Mouse (Mus musculus) liver, postnatal 0 days (tissue): Measurements from ENCODE around the gene Stac2.

Experiments
- CTCF ChIP-seq: sonication (generic); IDR thresholded peaks from 2 replicates; pipeline ENCODE4 v1.5.1; 2016; ENCODE audit warnings: antibody characterized with exemption, low read depth
- EP300 ChIP-seq: IDR thresholded peaks from 2 replicates; pipeline ENCODE4 v1.6.1; 2016; ENCODE audit warnings: antibody characterized with exemption, low read depth, mild to moderate bottlenecking

GRCm38 (mm10) chr11:98005076-98005475 is 48.2 kb downstream of the Stac2 start:
- TF ChIP-seq EP300: no peak
- no peak for TF ChIP-seq CTCF
